Mouse (Mus musculus) CH12.LX (cell line): ENCODE results near the gene Vdr. TPM values are rescaled to one million over a fixed set of nuclear protein-coding genes. Genes with fewer than 3 reads are reported as not detected.

ENCODE experiments used
- DNase-seq: peaks from one replicate; pipeline ENCODE4 v3.0.0-alpha.2; 2013; ENCODE audit errors: extremely low read depth
- H3K27ac ChIP-seq: 2 replicates; pipeline ENCODE4 v1.5.1; 2012; ENCODE audit warnings: low read depth, mild to moderate bottlenecking, control low read depth, moderate library complexity; ENCODE audit not compliant: insufficient read depth
- H3K27me3 ChIP-seq: replicated peaks from 2 replicates; pipeline ENCODE3; 2012; ENCODE audit warnings: inconsistent platforms
- H3K36me3 ChIP-seq, 2 experiments: replicated peaks in 1 of 2; 2 replicates each; pipeline versions ENCODE3 to v1.6.1; 2012; ENCODE audit warnings: inconsistent platforms in 1 of 2, low read length in 1 of 2, mild to moderate bottlenecking in 1 of 2, mixed read lengths in 1 of 2, moderate library complexity in 1 of 2; ENCODE audit not compliant: control insufficient read depth in 1 of 2, insufficient read depth in 1 of 2
- H3K4me1 ChIP-seq, 2 experiments: 2 replicates each; pipeline ENCODE4 v1.6.1; 2012; ENCODE audit warnings: inconsistent platforms in 1 of 2, moderate library complexity in 1 of 2; ENCODE audit not compliant: insufficient read depth in 2 of 2, control insufficient read depth in 1 of 2
- H3K4me2 ChIP-seq: 2 replicates; pipeline ENCODE4 v1.6.1; 2012; ENCODE audit warnings: low read depth, mild to moderate bottlenecking, control low read depth; ENCODE audit not compliant: poor library complexity, insufficient read depth, severe bottlenecking
- H3K4me3 ChIP-seq, 3 experiments: fragments of 150-350 bp in 1 of 3; sonication (generic) in 1 of 3; replicated peaks in 1 of 3; 2 replicates each; pipeline versions ENCODE3 to v1.5.1; 2011 to 2012; ENCODE audit warnings: low read depth in 2 of 3, low read length in 2 of 3, mild to moderate bottlenecking in 2 of 3, moderate library complexity in 2 of 3, control low read depth in 1 of 3, improper control_type of control experiment in 1 of 3, inconsistent platforms in 1 of 3, mixed read lengths in 1 of 3; ENCODE audit not compliant: poor library complexity in 1 of 3
- H3K79me2 ChIP-seq: replicated peaks from 2 replicates; pipeline ENCODE4 v1.6.1; 2012; ENCODE audit warnings: mild to moderate bottlenecking, moderate library complexity; ENCODE audit not compliant: control insufficient read depth, poor library complexity, insufficient read depth, severe bottlenecking; ENCODE audit errors: extremely low read depth
- H3K9ac ChIP-seq: 2 replicates; pipeline ENCODE4 v1.6.1; 2012; ENCODE audit warnings: low read depth, mild to moderate bottlenecking, control low read depth, moderate library complexity; ENCODE audit not compliant: insufficient read depth
- H3K9me3 ChIP-seq: replicated peaks from 2 replicates; pipeline ENCODE3; 2012; ENCODE audit warnings: low read length, inconsistent platforms, mixed read lengths
- BHLHE40 ChIP-seq: IDR thresholded peaks from 2 replicates; pipeline ENCODE4 v1.6.1; 2011; ENCODE audit warnings: mild to moderate bottlenecking, low read depth, low read length, improper control_type of control experiment
- CHD1 ChIP-seq: IDR thresholded peaks from 2 replicates; pipeline ENCODE4 v1.6.1; 2012; ENCODE audit warnings: low read depth, low read length, improper control_type of control experiment, inconsistent platforms
- CHD2 ChIP-seq: IDR thresholded peaks from 2 replicates; pipeline ENCODE4 v1.6.1; 2011; ENCODE audit warnings: low read length, improper control_type of control experiment
- CTCF ChIP-seq, 2 experiments: IDR thresholded peaks in 1 of 2; conservative IDR thresholded peaks in 1 of 2; 2 replicates each; pipeline ENCODE4 v1.5.1; 2011 to 2012; ENCODE audit warnings: low read depth in 2 of 2, low read length in 2 of 2, improper control_type of control experiment in 1 of 2, inconsistent platforms in 1 of 2, mild to moderate bottlenecking in 1 of 2, moderate library complexity in 1 of 2
- ELF1 ChIP-seq: IDR thresholded peaks from 2 replicates; pipeline ENCODE4 v1.6.1; 2014; ENCODE audit warnings: low read depth, mild to moderate bottlenecking, inconsistent platforms, low read length, improper control_type of control experiment
- EP300 ChIP-seq: IDR thresholded peaks from 2 replicates; pipeline ENCODE4 v1.6.1; 2011; ENCODE audit warnings: low read length, improper control_type of control experiment
- ETS1 ChIP-seq: conservative IDR thresholded peaks from 2 replicates; pipeline ENCODE4 v1.6.1; 2012; ENCODE audit warnings: low read depth, mild to moderate bottlenecking, inconsistent platforms, low read length, improper control_type of control experiment, moderate library complexity
- IRF4 ChIP-seq: IDR thresholded peaks from 2 replicates; pipeline ENCODE4 v1.6.1; 2014; ENCODE audit warnings: low read depth, mild to moderate bottlenecking, inconsistent platforms, low read length, improper control_type of control experiment
- JUND ChIP-seq: conservative IDR thresholded peaks from 2 replicates; pipeline ENCODE4 v1.6.1; 2011; ENCODE audit warnings: low read depth, low read length, improper control_type of control experiment
- KAT2A ChIP-seq: IDR thresholded peaks from 2 replicates; pipeline ENCODE4 v1.6.1; 2012; ENCODE audit warnings: low read length, improper control_type of control experiment, inconsistent platforms; ENCODE audit not compliant: insufficient replicate concordance
- MAFK ChIP-seq: IDR thresholded peaks from 2 replicates; pipeline ENCODE4 v1.6.1; 2011; ENCODE audit warnings: low read length, improper control_type of control experiment; ENCODE audit not compliant: insufficient replicate concordance
- MAX ChIP-seq: IDR thresholded peaks from 2 replicates; pipeline ENCODE4 v1.6.1; 2011; ENCODE audit warnings: low read length, improper control_type of control experiment
- MAZ ChIP-seq: IDR thresholded peaks from 2 replicates; pipeline ENCODE4 v1.6.1; 2012; ENCODE audit warnings: low read depth, mild to moderate bottlenecking, inconsistent platforms, low read length, improper control_type of control experiment, moderate library complexity
- MEF2A ChIP-seq: IDR thresholded peaks from 2 replicates; pipeline ENCODE4 v1.6.1; 2014; ENCODE audit warnings: low read depth, mild to moderate bottlenecking, inconsistent platforms, low read length, improper control_type of control experiment, borderline replicate concordance
- MXI1 ChIP-seq: IDR thresholded peaks from 2 replicates; pipeline ENCODE4 v1.6.1; 2011; ENCODE audit warnings: mild to moderate bottlenecking, low read depth, low read length, improper control_type of control experiment
- MYC ChIP-seq: IDR thresholded peaks from 2 replicates; pipeline ENCODE4 v1.6.1; 2011; ENCODE audit warnings: low read depth, mild to moderate bottlenecking, improper control_type of control experiment, low read length
- NELFE ChIP-seq: IDR thresholded peaks from 2 replicates; pipeline ENCODE4 v1.6.1; 2011; ENCODE audit warnings: low read depth, low read length, improper control_type of control experiment
- NRF1 ChIP-seq: IDR thresholded peaks from 2 replicates; pipeline ENCODE4 v1.6.1; 2014; ENCODE audit warnings: low read depth, mild to moderate bottlenecking, inconsistent platforms, low read length, improper control_type of control experiment, moderate library complexity
- PAX5 ChIP-seq: IDR thresholded peaks from 2 replicates; pipeline ENCODE4 v1.6.1; 2012; ENCODE audit warnings: low read length, inconsistent platforms, mixed read lengths
- POLR2A ChIP-seq: IDR thresholded peaks from 2 replicates; pipeline ENCODE4 v1.6.1; 2011; ENCODE audit warnings: low read depth, mild to moderate bottlenecking, improper control_type of control experiment, low read length
- POLR2AphosphoS2 ChIP-seq: IDR thresholded peaks from 2 replicates; pipeline ENCODE4 v1.6.1; 2011; ENCODE audit warnings: low read depth, low read length, improper control_type of control experiment
- RAD21 ChIP-seq: IDR thresholded peaks from 2 replicates; pipeline ENCODE4 v1.6.1; 2011; ENCODE audit warnings: low read depth, mild to moderate bottlenecking, low read length, improper control_type of control experiment, moderate library complexity
- RCOR1 ChIP-seq: conservative IDR thresholded peaks from 2 replicates; pipeline ENCODE4 v1.6.1; 2012; ENCODE audit warnings: low read depth, mild to moderate bottlenecking, inconsistent platforms, low read length, improper control_type of control experiment
- SIN3A ChIP-seq: IDR thresholded peaks from 2 replicates; pipeline ENCODE4 v1.6.1; 2012; ENCODE audit warnings: low read length, improper control_type of control experiment, inconsistent platforms
- TBP ChIP-seq: conservative IDR thresholded peaks from 2 replicates; pipeline ENCODE4 v1.6.1; 2011; ENCODE audit warnings: low read depth, low read length, improper control_type of control experiment
- TCF12 ChIP-seq: IDR thresholded peaks from 2 replicates; pipeline ENCODE4 v1.6.1; 2014; ENCODE audit warnings: low read depth, mild to moderate bottlenecking, inconsistent platforms, low read length, improper control_type of control experiment
- USF1 ChIP-seq: IDR thresholded peaks from 2 replicates; pipeline ENCODE4 v1.6.1; 2014; ENCODE audit warnings: low read depth, mild to moderate bottlenecking, inconsistent platforms, low read length, improper control_type of control experiment
- USF2 ChIP-seq: conservative IDR thresholded peaks from 2 replicates; pipeline ENCODE4 v1.6.1; 2011; ENCODE audit warnings: low read depth, low read length, improper control_type of control experiment
- ZC3H11A ChIP-seq: IDR thresholded peaks from 2 replicates; pipeline ENCODE4 v1.6.1; 2012; ENCODE audit warnings: low read depth, mild to moderate bottlenecking, inconsistent platforms, low read length, improper control_type of control experiment
- ZKSCAN1 ChIP-seq: IDR thresholded peaks from 2 replicates; pipeline ENCODE4 v1.6.1; 2012; ENCODE audit warnings: low read depth, inconsistent platforms, low read length, improper control_type of control experiment, borderline replicate concordance
- ZNF384 ChIP-seq: IDR thresholded peaks from 2 replicates; pipeline ENCODE4 v1.6.1; 2012; ENCODE audit warnings: low read depth, low read length, improper control_type of control experiment, inconsistent platforms
- dilution Hi-C: fragments of 300-500 bp; cut with MboI; formaldehyde crosslinking; loops from 2 replicates; pipeline ENCODE4 v1.14.3; 2020; ENCODE audit warnings: low sequenced_read_pairs; ENCODE audit not compliant: extremely low pct_unique_long_range_greater_than_20kb, extremely low pct_ligation_motif_present
- in situ Hi-C: fragments of 300-500 bp; cut with MboI; formaldehyde crosslinking; loops from 3 replicates; pipeline ENCODE4 v1.14.3; 2019; ENCODE audit warnings: low sequenced_read_pairs, low pct_ligation_motif_present, low pct_unique_long_range_greater_than_20kb, mixed read lengths
- polyA plus RNA-seq: library from polyadenylated mRNA; unstranded; fragments of >175 nt; gene quantifications from 2 replicates; pipeline ENCODE4 v1.2.1, GENCODE M21; 2012; ENCODE audit warnings: low read depth; ENCODE audit not compliant: insufficient read length
- total RNA-seq, 2 experiments: library from RNA; depleted of rRNA; stranded (reverse); fragments of 300-350 nt in 1 of 2; fragments of >200 nt in 1 of 2; gene quantifications; 2 replicates each; pipeline ENCODE4 v1.2.3; 2012 to 2014

Gene Vdr
- total and polyA plus RNA-seq, 3 experiments: 0.52 to 1.7 (median 0.68) TPM

- H3K36me3 ChIP-seq: peaks cover 5 to 39% of the 10 kb centered on the region in 2 experiments
- H3K27ac ChIP-seq: peak overlapping the region; percentile 88
- H3K4me3 ChIP-seq: peak overlapping the region in 2 of 3 experiments; percentile 6 to 12
- H3K79me2 ChIP-seq: peaks cover 29% of the 10 kb centered on the region
- peak overlapping the region; percentile 57; the same call in 1 of the 2 replicates for H3K4me2 ChIP-seq
- no peak for TF ChIP-seq POLR2A
- no peak for TF ChIP-seq PAX5
- TF ChIP-seq ZC3H11A: no peak
- TF ChIP-seq NELFE: no peak
- no peak for TF ChIP-seq TBP
- no peak for TF ChIP-seq MEF2A
- no peak for TF ChIP-seq RCOR1
- dilution Hi-C loops (no loop called here), in situ Hi-C loops (no loop called here)
- H3K4me1 ChIP-seq: peaks cover 61 to 91% of the 10 kb centered on the region in 2 experiments
- no peaks in the 10 kb centered on the region for H3K27me3 ChIP-seq
- peak overlapping the region; percentile 48 for H3K9ac ChIP-seq
- DNase-seq: peak; percentile 45
- H3K9me3 ChIP-seq: no peaks in the 10 kb centered on the region
Measured at GRCm38 (mm10) chr15:97821983-97822363, 88.5 kb downstream of the Vdr start.

GRCm38 (mm10) chr15:97821321-97821982 is 89.0 kb downstream of the Vdr start:
- peak overlapping the region; percentile 48 for H3K9ac ChIP-seq
- peak; percentile 85 for DNase-seq
- in situ Hi-C loops: no loop called here
- H3K9me3 ChIP-seq: no peaks in the 10 kb centered on the region
- H3K27me3 ChIP-seq: no peaks in the 10 kb centered on the region
- H3K36me3 ChIP-seq: peaks cover 5 to 42% of the 10 kb centered on the region in 2 experiments
- H3K27ac ChIP-seq: peak overlapping the region; percentile 88
- H3K4me1 ChIP-seq: peaks cover 59 to 90% of the 10 kb centered on the region in 2 experiments
- peaks cover 24% of the 10 kb centered on the region for H3K79me2 ChIP-seq
- peak overlapping the region in 1 of 3 experiments; percentile 27 for H3K4me3 ChIP-seq
- peak overlapping the region; percentile 74 for H3K4me2 ChIP-seq
- dilution Hi-C loops: no loop called here
- TF ChIP-seq BHLHE40: peak; percentile 75
- peak; percentile 83 for TF ChIP-seq IRF4
- TF ChIP-seq JUND: no peak
- TF ChIP-seq PAX5: no peak
- TF ChIP-seq KAT2A: no peak
- TF ChIP-seq EP300: peak; percentile 53; the same call in 1 of the 2 replicates
- TF ChIP-seq RCOR1: no peak
- TF ChIP-seq ZNF384: no peak
- peak; percentile 77 for TF ChIP-seq SIN3A
- no peak for TF ChIP-seq CHD1
- TF ChIP-seq CHD2: peak; percentile 85
- peak; percentile 65; the same call in 1 of the 2 replicates for TF ChIP-seq MXI1
- peak in 1 of 2 experiments; percentile 40; a peak in 1 of 4 replicates for TF ChIP-seq CTCF (conservative IDR thresholded peaks at IDR 0.05 in 1 of 2, IDR thresholded peaks at IDR 0.05 in 1 of 2; ENCODE audit: low read depth in 2 of 2, low read length in 2 of 2)
- no peak for TF ChIP-seq ZKSCAN1
- TF ChIP-seq ETS1: peak; percentile 88
- TF ChIP-seq RAD21: peak; percentile 1
- TF ChIP-seq ELF1: peak; percentile 74
- peak; percentile 78 for TF ChIP-seq TCF12
- no peak for TF ChIP-seq POLR2AphosphoS2
- TF ChIP-seq NRF1: no peak
- no peak for TF ChIP-seq USF2
- TF ChIP-seq MAX: peak; percentile 37; the same call in 1 of the 2 replicates
- TF ChIP-seq USF1: no peak
- TF ChIP-seq POLR2A: peak; percentile 10; the same call in 1 of the 2 replicates
- TF ChIP-seq MAZ: peak; percentile 95
- TF ChIP-seq MEF2A: peak; percentile 97
- TF ChIP-seq ZC3H11A: no peak
- TF ChIP-seq NELFE: no peak
- no peak for TF ChIP-seq MAFK
- 0 out of 2 replicates have a peak, but pooled peaks have one; percentile 15 for TF ChIP-seq MYC
